In genomic region chr5:118591826-118592499, GRCm38 (mm10) we compare ENCODE assay signal across 9 mouse cellular contexts. TPM values are rescaled to one million over a fixed set of nuclear protein-coding genes. Genes with fewer than 3 reads are reported as not detected.
DNase-seq lines count a peak whose midpoint lies in the region; ATAC-seq and TF ChIP-seq lines count a peak whose summit lies in the region.
"Had no signal": no experiment of that assay in that cellular context is flagged by ENCODE, and none has a peak within 500 bp of the region (broad histone marks: within the 10 kb centered on the region; RNA-seq: fewer than 3 reads in every experiment).

No protein-coding gene starts in this region.

- H3K36me3 ChIP-seq in heart, embryonic 11.5 days (ENCODE audit: control insufficient read depth, insufficient read depth, low read length) = no peaks in the 10 kb centered on the region
- H3K36me3 ChIP-seq in midbrain, postnatal 0 days (ENCODE audit: insufficient read depth, low read length) = peaks cover 2% of the 10 kb centered on the region; the same call in 1 of the 2 replicates
- H3K36me3 ChIP-seq: midbrain, embryonic 15.5 days had no signal

- TF ChIP-seq CTCF in midbrain, postnatal 0 days (IDR thresholded peaks at IDR 0.05) = no peak

- 32% methylated on average over 11 of the region's 11 CpGs for WGBS in heart, embryonic 11.5 days (ENCODE audit: insufficient replicate concordance)
- 53% methylated on average over 11 of the region's 11 CpGs for WGBS in midbrain, postnatal 0 days

- H3K27me3 ChIP-seq in heart, embryonic 11.5 days (ENCODE audit: control insufficient read depth, insufficient read depth, low read length) = no peaks in the 10 kb centered on the region
- H3K27me3 ChIP-seq in midbrain, postnatal 0 days (ENCODE audit: insufficient read depth, low read length) = no peaks in the 10 kb centered on the region
- H3K27me3 ChIP-seq: midbrain, embryonic 15.5 days had no signal

- H3K9ac ChIP-seq in heart, embryonic 11.5 days (ENCODE audit: low read depth, low read length) = no peak overlapping the region
- no peak overlapping the region for H3K9ac ChIP-seq in midbrain, postnatal 0 days (replicated peaks; ENCODE audit: low read length, poor library complexity, severe bottlenecking)
- H3K9ac ChIP-seq: midbrain, embryonic 15.5 days had no signal

- H3K9me3 ChIP-seq in heart, embryonic 11.5 days (replicated peaks; ENCODE audit: control insufficient read depth, low read length) = 0 out of 2 replicates have a peak, but pooled peaks cover 2% of the 10 kb centered on the region
- H3K9me3 ChIP-seq in midbrain, postnatal 0 days (ENCODE audit: low read length) = no peaks in the 10 kb centered on the region
- H3K9me3 ChIP-seq: midbrain, embryonic 15.5 days had no signal

- no peak for ATAC-seq in heart, embryonic 11.5 days (replicated peaks; ENCODE audit: insufficient number of reproducible peaks, low FRiP score, low TSS enrichment)
- ATAC-seq in CD4-positive, CD25-positive, alpha-beta regulatory T cell, adult 4 months = peak; percentile 48
- ATAC-seq in inflammation-experienced regulatory T-cells, adult 6 months = peak; percentile 57
- no peak for ATAC-seq in midbrain, postnatal 0 days (ENCODE audit: low FRiP score)
- ATAC-seq: midbrain, embryonic 15.5 days had no signal

- no peak overlapping the region for H3K4me3 ChIP-seq in heart, embryonic 11.5 days (ENCODE audit: low read depth, low read length)
- no peak overlapping the region for H3K4me3 ChIP-seq in midbrain, postnatal 0 days (ENCODE audit: low read depth, low read length)
- H3K4me3 ChIP-seq: midbrain, embryonic 15.5 days had no signal

- H3K4me2 ChIP-seq in heart, embryonic 11.5 days = peak overlapping the region; percentile 29; the same call in 1 of the 2 replicates
- no peak overlapping the region for H3K4me2 ChIP-seq in midbrain, postnatal 0 days (ENCODE audit: low read depth, low read length, poor library complexity, severe bottlenecking)
- H3K4me2 ChIP-seq: midbrain, embryonic 15.5 days had no signal

- peaks cover 56% of the 10 kb centered on the region for H3K4me1 ChIP-seq in heart, embryonic 11.5 days (ENCODE audit: control insufficient read depth, insufficient read depth, low read length)
- H3K4me1 ChIP-seq in midbrain, postnatal 0 days (ENCODE audit: insufficient read depth, low read length) = no peaks in the 10 kb centered on the region; the same call in 1 of the 2 replicates

- no peak for DNase-seq in heart, postnatal 4 days
- peak; percentile 41 for DNase-seq in mesoderm, embryonic 11.5 days (ENCODE audit: low read depth, low spot score)
- no peak for DNase-seq in midbrain, postnatal 0 days (ENCODE audit: low spot score)
- DNase-seq in frontal cortex, adult 2 months (ENCODE audit: extremely low spot score in 1 of 2, low spot score in 1 of 2) = no peak
- no peak for DNase-seq in left cerebral cortex, adult 8-10 months (ENCODE audit: low spot score in 2 of 2)

- 0 out of 2 replicates have a peak overlapping the region, but pooled peaks have one; percentile 13 for H3K27ac ChIP-seq in heart, embryonic 11.5 days (ENCODE audit: low read depth, low read length)
- no peak overlapping the region for H3K27ac ChIP-seq in midbrain, postnatal 0 days (ENCODE audit: low read depth, low read length)
- H3K27ac ChIP-seq: midbrain, embryonic 15.5 days had no signal

RNA-seq across cellular contexts. Expression of gene Med13l, which starts 31.5 kb away (rescaled TPM):
- 9.4 and 9.7 TPM in 2 replicates for polyA plus RNA-seq in heart, embryonic 11.5 days (2014; fragmentation: Nextera tagmentation; extraction: Ambion mirVana)
- 10 to 100 TPM; 38.5 to 40.9 TPM for total RNA-seq in heart, postnatal 4 days (2021)
- 10 to 100 TPM; 22.0 to 25.3 TPM for polyA plus RNA-seq in CD4-positive, CD25-positive, alpha-beta regulatory T cell, adult 4 months (2017; shearing (Covaris generic))
- polyA plus RNA-seq in inflammation-experienced regulatory T-cells, adult 6 months (2017; shearing (Covaris generic)) = 10 to 100 TPM; 12.0 to 28.2 (median 22.7) TPM
- 29.5 and 30.7 TPM in 2 replicates for total RNA-seq in midbrain, postnatal 0 days (2014; rRNA removed)
- 8.5 and 10.5 TPM in 2 replicates for polyA plus RNA-seq in midbrain, postnatal 0 days (2015; fragmentation: Nextera tagmentation; extraction: Ambion mirVana)
- 29.3 and 30.9 TPM in 2 replicates for polyA plus RNA-seq in frontal cortex, adult 2 months (2012; rRNA removed)
- total RNA-seq in left cerebral cortex, adult 8-10 months (2022) = 100 to 1,000 TPM in 2 of 4 experiments, 10 to 100 TPM in 2; 91.8 to 110 (median 101) TPM

Comparison
In these comparisons a context has a peak if more than half of its experiments do, and no peak if none do; other contexts are left out.
1. ATAC-seq: peak in CD4-positive, CD25-positive, alpha-beta regulatory T cell, adult 4 months (single experiment) and inflammation-experienced regulatory T-cells, adult 6 months (single experiment); none in heart, embryonic 11.5 days (single experiment) and midbrain, postnatal 0 days (single experiment).